In the genomic region with DNA sequence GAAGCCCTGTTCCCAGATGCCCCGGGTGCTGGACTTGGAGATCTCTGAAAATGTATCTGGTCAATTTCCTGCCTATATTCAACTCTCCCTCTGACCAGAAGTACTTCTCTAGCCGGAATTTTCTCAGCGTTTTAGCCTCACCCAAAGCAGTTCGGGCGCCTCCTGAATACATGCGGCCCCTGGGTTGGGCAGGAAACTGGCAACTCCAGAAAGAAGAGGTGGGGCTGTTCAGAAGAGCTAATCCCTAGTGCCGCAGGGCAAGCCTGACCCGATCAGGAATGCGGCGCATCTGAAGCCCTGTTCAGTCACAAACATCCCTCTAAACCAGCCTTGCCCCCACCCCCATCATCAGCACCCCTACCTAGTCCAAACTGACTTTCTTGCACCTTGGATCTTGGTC, we compare ENCODE assay signal across 8 mouse cellular contexts. TPM values are rescaled to one million over a fixed set of nuclear protein-coding genes. Genes with fewer than 3 reads are reported as not detected.
DNase-seq lines count a peak whose midpoint lies in the region; ATAC-seq and TF ChIP-seq lines count a peak whose summit lies in the region.

No protein-coding gene starts in this region.

- H3K27me3 ChIP-seq in limb, embryonic 12.5 days: no peaks in the 10 kb centered on the region
- no peaks in the 10 kb centered on the region for H3K27me3 ChIP-seq in neural tube, embryonic 13.5 days

- peaks cover 23% of the 10 kb centered on the region for H3K36me3 ChIP-seq in limb, embryonic 12.5 days
- H3K36me3 ChIP-seq in neural tube, embryonic 13.5 days: peaks cover 9% of the 10 kb centered on the region; the same call in 1 of the 2 replicates

- peak; percentile 13; the same call in 1 of the 2 replicates for ATAC-seq in limb, embryonic 12.5 days (ENCODE audit: insufficient number of reproducible peaks, insufficient read depth, low FRiP score, low TSS enrichment, low read depth)
- peak; percentile 24 for ATAC-seq in neural tube, embryonic 13.5 days (ENCODE audit: low read depth)
- ATAC-seq in erythroid progenitor cell, adult 5-6 weeks (replicated peaks; ENCODE audit: low FRiP score, poor library complexity, severe bottlenecking): no peak

- peak overlapping the region; percentile 99 for H3K9ac ChIP-seq in limb, embryonic 12.5 days (replicated peaks)
- H3K9ac ChIP-seq in neural tube, embryonic 13.5 days: peak overlapping the region; percentile 97

- peaks cover 4% of the 10 kb centered on the region; the same call in 1 of the 2 replicates for H3K4me1 ChIP-seq in lung, adult 2 months (ENCODE audit: control insufficient read depth, insufficient read depth, low read length)
- H3K4me1 ChIP-seq in embryonic fibroblast, embryonic 13.5 days (ENCODE audit: control insufficient read depth, insufficient read depth, low read length): peaks cover 4% of the 10 kb centered on the region
- H3K4me1 ChIP-seq in limb, embryonic 12.5 days (replicated peaks): peaks cover 39% of the 10 kb centered on the region
- H3K4me1 ChIP-seq in neural tube, embryonic 13.5 days (replicated peaks): peaks cover 42% of the 10 kb centered on the region

- H3K4me2 ChIP-seq in limb, embryonic 12.5 days: peak overlapping the region; percentile 98
- peak overlapping the region; percentile 76 for H3K4me2 ChIP-seq in neural tube, embryonic 13.5 days

- peak overlapping the region; percentile 48 for H3K4me3 ChIP-seq in lung, adult 2 months (replicated peaks; ENCODE audit: extremely low read depth, low read depth, low read length)
- H3K4me3 ChIP-seq in embryonic fibroblast, embryonic 13.5 days (ENCODE audit: insufficient read depth, low read length): peak overlapping the region; percentile 27
- H3K4me3 ChIP-seq in limb, embryonic 12.5 days (replicated peaks): peak overlapping the region; percentile 91
- peak overlapping the region; percentile 89 for H3K4me3 ChIP-seq in neural tube, embryonic 13.5 days

- 9% methylated on average over 10 of the region's 10 CpGs for WGBS in lung, adult 2 months
- WGBS in limb, embryonic 12.5 days: 0% methylated on average over 10 of the region's 10 CpGs
- WGBS in neural tube, embryonic 13.5 days: 1% methylated on average over 10 of the region's 10 CpGs

- no peaks in the 10 kb centered on the region for H3K9me3 ChIP-seq in limb, embryonic 12.5 days
- no peaks in the 10 kb centered on the region for H3K9me3 ChIP-seq in neural tube, embryonic 13.5 days

- H3K27ac ChIP-seq in embryonic fibroblast, embryonic 13.5 days (ENCODE audit: insufficient read depth, low read length): peak overlapping the region; percentile 57
- H3K27ac ChIP-seq in limb, embryonic 12.5 days: peak overlapping the region; percentile 100
- peak overlapping the region; percentile 98 for H3K27ac ChIP-seq in neural tube, embryonic 13.5 days (replicated peaks)

- DNase-seq in lung, adult 2 months: no peak
- no peak for DNase-seq in lung, postnatal 25 days (ENCODE audit: low spot score)
- no peak for DNase-seq in yolk sac, embryonic 10.5 days (ENCODE audit: low spot score)
- no peak for DNase-seq in spleen, postnatal 14 days (ENCODE audit: low spot score in 2 of 2)

- TF ChIP-seq CTCF in lung, adult 2 months (IDR thresholded peaks at IDR 0.05; ENCODE audit: insufficient read depth, low read length): no peak
- no peak for TF ChIP-seq CTCF in embryonic fibroblast, embryonic 13.5 days (IDR thresholded peaks at IDR 0.05; ENCODE audit: borderline replicate concordance, insufficient read depth, low read length)

- no peak for TF ChIP-seq POLR2A in lung, adult 2 months (IDR thresholded peaks at IDR 0.05; ENCODE audit: borderline replicate concordance, extremely low read depth, low read depth, low read length)
- no peak; the same call in 1 of the 2 replicates for TF ChIP-seq POLR2A in embryonic fibroblast, embryonic 13.5 days (IDR thresholded peaks at IDR 0.05; ENCODE audit: low read depth, low read length)

RNA-seq across cellular contexts. Expression of gene Gm19426, which starts 0.7 kb away (rescaled TPM):
- polyA plus RNA-seq in lung, adult 2 months (2012; rRNA removed): 1.8 and 4.1 TPM in 2 replicates
- polyA plus RNA-seq in embryonic fibroblast, embryonic 13.5 days (2011; ENCODE audit: insufficient read length, low read depth, missing spikeins): 2.7 and 4.9 TPM in 2 replicates
- 10.4 and 14.8 TPM in 2 replicates for polyA plus RNA-seq in limb, embryonic 12.5 days (2016; fragmentation: Nextera tagmentation; extraction: Ambion mirVana)
- polyA plus RNA-seq in neural tube, embryonic 13.5 days (2015; fragmentation: Nextera tagmentation; extraction: Ambion mirVana): 4.7 and 7.0 TPM in 2 replicates
- not detected in 2 replicates for total RNA-seq in erythroid progenitor cell, adult 5-6 weeks (2015; ENCODE audit: low replicate concordance)
- not detected in 2 replicates for total RNA-seq in erythroid progenitor cell, adult 5-6 weeks (2017; ENCODE audit: low replicate concordance)

RNA-seq across cellular contexts. Expression of gene Ypel4, which starts 10.3 kb away (rescaled TPM):
- polyA plus RNA-seq in lung, adult 2 months (2012; rRNA removed): 1.6 and 2.0 TPM in 2 replicates
- 1.3 and 4.6 TPM in 2 replicates for polyA plus RNA-seq in embryonic fibroblast, embryonic 13.5 days (2011; ENCODE audit: insufficient read length, low read depth, missing spikeins)
- 13.9 and 14.1 TPM in 2 replicates for polyA plus RNA-seq in limb, embryonic 12.5 days (2016; fragmentation: Nextera tagmentation; extraction: Ambion mirVana)
- 18.8 and 19.1 TPM in 2 replicates for polyA plus RNA-seq in neural tube, embryonic 13.5 days (2015; fragmentation: Nextera tagmentation; extraction: Ambion mirVana)
- 377 and 399 TPM in 2 replicates for total RNA-seq in erythroid progenitor cell, adult 5-6 weeks (2015; ENCODE audit: low replicate concordance)
- total RNA-seq in erythroid progenitor cell, adult 5-6 weeks (2017; ENCODE audit: low replicate concordance): 327 and 382 TPM in 2 replicates

RNA-seq across cellular contexts. Expression of gene Clp1, which starts 17.0 kb away (rescaled TPM):
- polyA plus RNA-seq in lung, adult 2 months (2012; rRNA removed): 6.0 and 10.3 TPM in 2 replicates
- 8.9 and 10.4 TPM in 2 replicates for polyA plus RNA-seq in embryonic fibroblast, embryonic 13.5 days (2011; ENCODE audit: insufficient read length, low read depth, missing spikeins)
- polyA plus RNA-seq in limb, embryonic 12.5 days (2016; fragmentation: Nextera tagmentation; extraction: Ambion mirVana): 42.8 and 47.1 TPM in 2 replicates
- polyA plus RNA-seq in neural tube, embryonic 13.5 days (2015; fragmentation: Nextera tagmentation; extraction: Ambion mirVana): 28.1 and 29.6 TPM in 2 replicates
- total RNA-seq in erythroid progenitor cell, adult 5-6 weeks (2015; ENCODE audit: low replicate concordance): 67.4 and 70.0 TPM in 2 replicates
- total RNA-seq in erythroid progenitor cell, adult 5-6 weeks (2017; ENCODE audit: low replicate concordance): 26.2 and 54.4 TPM in 2 replicates

RNA-seq across cellular contexts. Expression of gene Zdhhc5, which starts 29.1 kb away (rescaled TPM):
- polyA plus RNA-seq in lung, adult 2 months (2012; rRNA removed): 34.6 and 41.4 TPM in 2 replicates
- 76.6 and 78.8 TPM in 2 replicates for polyA plus RNA-seq in embryonic fibroblast, embryonic 13.5 days (2011; ENCODE audit: insufficient read length, low read depth, missing spikeins)
- polyA plus RNA-seq in limb, embryonic 12.5 days (2016; fragmentation: Nextera tagmentation; extraction: Ambion mirVana): 32.0 and 38.3 TPM in 2 replicates
- 17.6 and 19.2 TPM in 2 replicates for polyA plus RNA-seq in neural tube, embryonic 13.5 days (2015; fragmentation: Nextera tagmentation; extraction: Ambion mirVana)
- 67.0 and 77.5 TPM in 2 replicates for total RNA-seq in erythroid progenitor cell, adult 5-6 weeks (2015; ENCODE audit: low replicate concordance)
- total RNA-seq in erythroid progenitor cell, adult 5-6 weeks (2017; ENCODE audit: low replicate concordance): 83.7 and 85.0 TPM in 2 replicates

RNA-seq across cellular contexts. Expression of gene Serping1, which starts 31.1 kb away (rescaled TPM):
- polyA plus RNA-seq in lung, adult 2 months (2012; rRNA removed): 822 and 853 TPM in 2 replicates
- 27.3 and 40.2 TPM in 2 replicates for polyA plus RNA-seq in embryonic fibroblast, embryonic 13.5 days (2011; ENCODE audit: insufficient read length, low read depth, missing spikeins)
- polyA plus RNA-seq in limb, embryonic 12.5 days (2016; fragmentation: Nextera tagmentation; extraction: Ambion mirVana): 11.5 and 14.3 TPM in 2 replicates
- polyA plus RNA-seq in neural tube, embryonic 13.5 days (2015; fragmentation: Nextera tagmentation; extraction: Ambion mirVana): 36.2 and 37.0 TPM in 2 replicates
- 0.72 and 12.6 TPM in 2 replicates for total RNA-seq in erythroid progenitor cell, adult 5-6 weeks (2015; ENCODE audit: low replicate concordance)
- total RNA-seq in erythroid progenitor cell, adult 5-6 weeks (2017; ENCODE audit: low replicate concordance): 1.8 and 3.8 TPM in 2 replicates

Comparison
In these comparisons a context has a peak if more than half of its experiments do, and no peak if none do; other contexts are left out.
1. H3K4me3 ChIP-seq: peak in every context shown above with its lines; median percentile 91 in limb, embryonic 12.5 days; 89 in neural tube, embryonic 13.5 days; 48 in lung, adult 2 months; 27 in embryonic fibroblast, embryonic 13.5 days.